Mouse (Mus musculus): ENCODE results near the gene Guca1a. TPM values are rescaled to one million over a fixed set of nuclear protein-coding genes. Genes with fewer than 3 reads are reported as not detected.

Guca1a gene
- polyA plus RNA-seq, 1 experiment from 2014 or later, result 0.82 TPM

Other genes starting within 250 kb of the Guca1a start
- 76.0 and 78.8 TPM in 2 replicates for gene Mrps10, start 31.7 kb downstream of the Guca1a start, polyA plus RNA-seq (2014; fragmentation: Nextera tagmentation; extraction: Ambion mirVana)
- gene Guca1b, start 15.2 kb downstream of the Guca1a start, polyA plus RNA-seq (2014; fragmentation: Nextera tagmentation; extraction: Ambion mirVana), result 0.49 and 0.77 TPM in 2 replicates
- 0.05 and 0.23 TPM in 2 replicates for gene AI661453, start 36.0 kb upstream of the Guca1a start, polyA plus RNA-seq (2014; fragmentation: Nextera tagmentation; extraction: Ambion mirVana)
- gene 1700001C19Rik, start 36.8 kb upstream of the Guca1a start, polyA plus RNA-seq (2014; fragmentation: Nextera tagmentation; extraction: Ambion mirVana), result 0.37 and 0.43 TPM in 2 replicates
- 25.3 and 27.5 TPM in 2 replicates for gene Taf8, start 101.7 kb upstream of the Guca1a start, polyA plus RNA-seq (2014; fragmentation: Nextera tagmentation; extraction: Ambion mirVana)
- 260 TPM in 2 replicates for gene Ccnd3, start 104.5 kb upstream of the Guca1a start, polyA plus RNA-seq (2014; fragmentation: Nextera tagmentation; extraction: Ambion mirVana)
- gene Bysl, start 210.9 kb upstream of the Guca1a start, polyA plus RNA-seq (2014; fragmentation: Nextera tagmentation; extraction: Ambion mirVana), result 36.9 and 37.9 TPM in 2 replicates
- gene Med20, start 211.0 kb upstream of the Guca1a start, polyA plus RNA-seq (2014; fragmentation: Nextera tagmentation; extraction: Ambion mirVana), result 43.3 and 47.5 TPM in 2 replicates
- gene Gm20517, start 211.0 kb upstream of the Guca1a start, polyA plus RNA-seq (2014; fragmentation: Nextera tagmentation; extraction: Ambion mirVana), result 0.70 and 0.91 TPM in 2 replicates
- gene Usp49, start 230.1 kb upstream of the Guca1a start, polyA plus RNA-seq (2014; fragmentation: Nextera tagmentation; extraction: Ambion mirVana), result 7.9 and 8.9 TPM in 2 replicates

Measured in neural tube, embryonic 11.5 days (tissue).